In the genomic region with DNA sequence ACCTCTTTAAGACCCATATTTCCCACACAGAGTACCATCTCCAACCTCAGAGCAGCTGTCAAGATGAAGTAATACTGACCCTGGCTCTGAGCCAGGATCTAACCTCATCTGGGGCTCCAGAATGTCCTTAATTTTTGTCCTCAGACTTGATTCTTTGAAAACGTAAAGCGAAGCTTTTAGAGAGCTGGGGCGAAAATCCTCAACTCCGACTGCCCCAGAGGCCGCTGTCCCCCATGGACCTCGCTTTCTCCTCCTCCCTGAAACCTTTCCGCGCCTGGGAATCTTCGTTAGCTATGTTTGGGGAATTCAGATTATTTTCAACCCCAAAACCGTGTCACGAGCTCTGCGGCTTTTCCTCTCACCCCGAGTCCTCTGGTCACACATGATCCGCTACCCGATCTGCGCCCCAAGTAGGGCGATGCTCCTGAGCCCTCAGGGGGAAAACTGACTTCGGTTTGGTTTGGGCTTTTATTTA, we compare ENCODE assay signal across 8 mouse cellular contexts. TPM values are rescaled to one million over a fixed set of nuclear protein-coding genes. Genes with fewer than 3 reads are reported as not detected.
A peak's percentile ranks its signal among the peaks of the same experiment; 100 is the strongest.
DNase-seq lines count a peak whose midpoint lies in the region; ATAC-seq and TF ChIP-seq lines count a peak whose summit lies in the region.

No protein-coding gene starts in this region.

- peaks cover 2 to 3% of the 10 kb centered on the region in 2 experiments; a peak in 1 of 4 replicates for H3K4me1 ChIP-seq in heart, embryonic 14.5 days (ENCODE audit: control insufficient read depth in 2 of 2, insufficient read depth in 2 of 2, low read length in 2 of 2)
- no peaks in the 10 kb centered on the region; the same call in 1 of the 2 replicates for H3K4me1 ChIP-seq in kidney, postnatal 0 days (replicated peaks; ENCODE audit: insufficient read depth, low read length)

- DNase-seq in frontal cortex, postnatal 36 days (ENCODE audit: low spot score in 2 of 2) = no peak
- peak; percentile 31 for DNase-seq in CD4-positive, CD25-positive, alpha-beta regulatory T cell, adult 2 months (ENCODE audit: low read depth, low spot score)
- peak; percentile 34 for DNase-seq in kidney, postnatal 0 days (ENCODE audit: low spot score)
- peak; percentile 16 for DNase-seq in lung, postnatal 25 days (ENCODE audit: low spot score)
- peak; percentile 43 for DNase-seq in skeletal muscle tissue, adult 2 months (ENCODE audit: low read depth, low spot score)

- ATAC-seq in frontal cortex, adult (ENCODE audit: low TSS enrichment) = peak; percentile 33
- ATAC-seq in common myeloid progenitor, adult 5-6 weeks (replicated peaks; ENCODE audit: low read depth, poor library complexity, severe bottlenecking) = peak; percentile 46
- 0 out of 2 replicates have a peak, but pooled peaks have one; percentile 21 for ATAC-seq in heart, embryonic 14.5 days (ENCODE audit: insufficient number of reproducible peaks, insufficient read depth, low FRiP score, low read depth)
- ATAC-seq in kidney, postnatal 0 days (replicated peaks; ENCODE audit: low FRiP score, low read depth) = peak; percentile 12; the same call in 1 of the 2 replicates

- no peak overlapping the region for H3K27ac ChIP-seq in heart, embryonic 14.5 days (replicated peaks in 1 of 2; ENCODE audit: control insufficient read depth in 1 of 2, insufficient read depth in 1 of 2, low read depth in 2 of 2, low read length in 2 of 2)
- no peak overlapping the region for H3K27ac ChIP-seq in kidney, postnatal 0 days

- peak overlapping the region; percentile 54 to 93 for H3K4me3 ChIP-seq in heart, embryonic 14.5 days (ENCODE audit: control insufficient read depth in 1 of 2, insufficient read depth in 1 of 2, low read depth in 1 of 2, low read length in 2 of 2)
- H3K4me3 ChIP-seq in kidney, postnatal 0 days (replicated peaks; ENCODE audit: low read depth, low read length) = peak overlapping the region; percentile 84

- H3K36me3 ChIP-seq in heart, embryonic 14.5 days (ENCODE audit: control insufficient read depth, insufficient read depth, low read length) = no peaks in the 10 kb centered on the region
- H3K36me3 ChIP-seq in kidney, postnatal 0 days (ENCODE audit: insufficient read depth, low read length) = no peaks in the 10 kb centered on the region

- peaks cover 4% of the 10 kb centered on the region; the same call in 1 of the 2 replicates for H3K27me3 ChIP-seq in heart, embryonic 14.5 days (ENCODE audit: control insufficient read depth, insufficient read depth, low read length)
- H3K27me3 ChIP-seq in kidney, postnatal 0 days (ENCODE audit: insufficient read depth, low read length) = no peaks in the 10 kb centered on the region

- TF ChIP-seq CTCF in kidney, postnatal 0 days (IDR thresholded peaks at IDR 0.05; ENCODE audit: low read depth) = no peak

- WGBS in heart, embryonic 14.5 days = 1% methylated on average over 18 of the region's 18 CpGs
- under 1% methylated on average over 18 of the region's 18 CpGs for WGBS in kidney, postnatal 0 days

- peak overlapping the region; percentile 62 for H3K9ac ChIP-seq in heart, embryonic 14.5 days (ENCODE audit: low read length)
- H3K9ac ChIP-seq in kidney, postnatal 0 days (ENCODE audit: low read depth, low read length) = peak overlapping the region; percentile 78

- peak overlapping the region; percentile 82 for H3K4me2 ChIP-seq in heart, embryonic 14.5 days (ENCODE audit: low read length)
- H3K4me2 ChIP-seq in kidney, postnatal 0 days (ENCODE audit: low read length) = peak overlapping the region; percentile 70

- no peaks in the 10 kb centered on the region for H3K9me3 ChIP-seq in heart, embryonic 14.5 days (ENCODE audit: control insufficient read depth, low read length)
- no peaks in the 10 kb centered on the region for H3K9me3 ChIP-seq in kidney, postnatal 0 days (replicated peaks; ENCODE audit: low read length)

RNA-seq across cellular contexts. Expression of a gene that starts 0.7 kb away (rescaled TPM):
- total RNA-seq in common myeloid progenitor, adult 5-6 weeks (2017) = 0.49 and 2.7 TPM in 2 replicates
- 4.4 and 5.0 TPM in 2 replicates for polyA plus RNA-seq in heart, embryonic 14.5 days (2014; fragmentation: Nextera tagmentation; extraction: Ambion mirVana)
- 2.2 and 4.2 TPM in 2 replicates for polyA plus RNA-seq in kidney, postnatal 0 days (2015; fragmentation: Nextera tagmentation; extraction: Ambion mirVana)

Comparison
In these comparisons a context has a peak if more than half of its experiments do, and no peak if none do; other contexts are left out.
1. DNase-seq: peak in CD4-positive, CD25-positive, alpha-beta regulatory T cell, adult 2 months (single experiment), kidney, postnatal 0 days (single experiment), lung, postnatal 25 days (single experiment) and skeletal muscle tissue, adult 2 months (single experiment); none in frontal cortex, postnatal 36 days (0 of 2).
2. Peak in every context shown above with its lines, with median percentiles within 50 percentile points of each other: ATAC-seq.